ENCODE assay signal across 17 mouse cellular contexts in genomic region chr9:13583952-13584351, GRCm38 (mm10).
DNase-seq lines count a peak whose midpoint lies in the region; ATAC-seq and TF ChIP-seq lines count a peak whose summit lies in the region.
"Had no signal": no experiment of that assay in that cellular context is flagged by ENCODE, and none has a peak within 500 bp of the region (broad histone marks: within the 10 kb centered on the region; RNA-seq: fewer than 3 reads in every experiment).

No protein-coding gene starts in this region.

- TF ChIP-seq CTCF in heart, postnatal 0 days (IDR thresholded peaks at IDR 0.05; ENCODE audit: low read depth), result no peak

- peaks cover 23% of the 10 kb centered on the region for H3K4me1 ChIP-seq in heart, postnatal 0 days (ENCODE audit: control insufficient read depth, insufficient read depth)
- peaks cover 42% of the 10 kb centered on the region for H3K4me1 ChIP-seq in lung, embryonic 15.5 days

- no peak for ATAC-seq in heart, postnatal 0 days (ENCODE audit: insufficient read depth, low read depth)
- no peak for ATAC-seq in lung, embryonic 15.5 days (ENCODE audit: borderline replicate concordance, extremely low read depth, low FRiP score, low TSS enrichment)
- peak; percentile 53 for ATAC-seq in inflammation-experienced regulatory T-cells, adult 6 months

- no peak for TF ChIP-seq EP300 in heart, postnatal 0 days (IDR thresholded peaks at IDR 0.05; ENCODE audit: low read depth)

- no peaks in the 10 kb centered on the region for H3K36me3 ChIP-seq in heart, postnatal 0 days (replicated peaks; ENCODE audit: control insufficient read depth, insufficient read depth, low read length)
- H3K36me3 ChIP-seq in lung, embryonic 15.5 days, result no peaks in the 10 kb centered on the region
- H3K36me3 ChIP-seq: embryonic facial prominence, embryonic 12.5 days; hindbrain, embryonic 10.5 days had no signal

- DNase-seq in embryo, embryonic 11 days, result peak; percentile 27
- DNase-seq in embryo, embryonic 10.5 days (ENCODE audit: low spot score), result no peak
- peak; percentile 25 for DNase-seq in heart, postnatal 0 days (ENCODE audit: low spot score)
- DNase-seq in heart, postnatal 14 days, result no peak
- DNase-seq in lung, postnatal 10 days, result no peak
- DNase-seq in spleen, postnatal 36 days (ENCODE audit: low spot score in 2 of 2), result no peak
- DNase-seq: adrenal gland, postnatal 14 days; cerebellum, postnatal 14 days; heart, adult 18-20 months; kidney, adult 8-10 months; liver; lung, adult 18-20 months; thymus, postnatal 25 days had no signal

- 47% methylated on average over 5 of the region's 5 CpGs for WGBS in heart, postnatal 0 days
- 15% methylated on average over 5 of the region's 5 CpGs for WGBS in lung, embryonic 15.5 days

- H3K27me3 ChIP-seq in heart, postnatal 0 days (ENCODE audit: control insufficient read depth, insufficient read depth, low read length), result no peaks in the 10 kb centered on the region
- H3K27me3 ChIP-seq in lung, embryonic 15.5 days, result no peaks in the 10 kb centered on the region
- H3K27me3 ChIP-seq: embryonic facial prominence, embryonic 12.5 days had no signal

- H3K27ac ChIP-seq in heart, postnatal 0 days (ENCODE audit: low read depth), result no peak overlapping the region
- H3K27ac ChIP-seq in lung, embryonic 15.5 days, result peak overlapping the region; percentile 42; the same call in 1 of the 2 replicates
- H3K27ac ChIP-seq: embryonic facial prominence, embryonic 12.5 days; hindbrain, embryonic 10.5 days had no signal

- intact Hi-C loops in heart, postnatal 14 days (cut with DNase I), result loop anchor here (2.0 kb wide), 1 partner anchor 287 kb away; the partner anchor contains the start of gene Maml2

- no peak overlapping the region for H3K9ac ChIP-seq in heart, postnatal 0 days (replicated peaks; ENCODE audit: low read depth, low read length)
- no peak overlapping the region for H3K9ac ChIP-seq in lung, embryonic 15.5 days
- H3K9ac ChIP-seq: embryonic facial prominence, embryonic 12.5 days had no signal

- no peaks in the 10 kb centered on the region for H3K9me3 ChIP-seq in heart, postnatal 0 days (replicated peaks; ENCODE audit: control insufficient read depth, low read length)
- H3K9me3 ChIP-seq in lung, embryonic 15.5 days, result no peaks in the 10 kb centered on the region
- H3K9me3 ChIP-seq: embryonic facial prominence, embryonic 12.5 days; hindbrain, embryonic 10.5 days had no signal

- H3K4me2 ChIP-seq in heart, postnatal 0 days (ENCODE audit: low read depth, low read length), result no peak overlapping the region
- H3K4me2 ChIP-seq in lung, embryonic 15.5 days, result no peak overlapping the region
- H3K4me2 ChIP-seq: embryonic facial prominence, embryonic 12.5 days had no signal

- H3K4me3 ChIP-seq in heart, postnatal 0 days (ENCODE audit: low read depth, low read length), result no peak overlapping the region
- no peak overlapping the region for H3K4me3 ChIP-seq in lung, embryonic 15.5 days
- H3K4me3 ChIP-seq: embryonic facial prominence, embryonic 12.5 days; hindbrain, embryonic 10.5 days had no signal

Comparison
In these comparisons a context has a peak if more than half of its experiments do, and no peak if none do; other contexts are left out.
1. DNase-seq: peak in embryo, embryonic 11 days (single experiment) and heart, postnatal 0 days (single experiment); none in embryo, embryonic 10.5 days (single experiment), heart, postnatal 14 days (0 of 2), lung, postnatal 10 days (single experiment) and spleen, postnatal 36 days (0 of 2).